Mouse (Mus musculus) brain, embryonic 14.5 days (tissue): ENCODE data around the gene Olfr126.

Experiments
- CTCF ChIP-seq: fragments of 200-500 bp; IDR thresholded peaks from 2 replicates; pipeline ENCODE4 v1.5.1; 2012; ENCODE audit warnings: inconsistent platforms, mild to moderate bottlenecking, moderate library complexity, borderline replicate concordance; ENCODE audit not compliant: insufficient read depth, insufficient read length; ENCODE audit errors: extremely low read depth
- POLR2A ChIP-seq: fragments of 200-500 bp; IDR thresholded peaks from 2 replicates; pipeline ENCODE4 v1.6.1; 2012; ENCODE audit warnings: mild to moderate bottlenecking, inconsistent platforms, borderline replicate concordance; ENCODE audit not compliant: poor library complexity, insufficient read depth, insufficient read length, severe bottlenecking; ENCODE audit errors: extremely low read depth

GRCm38 (mm10) chr17:37869676-37870205 lies 22.5 kb downstream of the Olfr126 start:
- TF ChIP-seq CTCF: no peak
- TF ChIP-seq POLR2A: no peak
